Mouse (Mus musculus) C2C12 (cell line): ENCODE data around the gene Hipk4.

ENCODE experiments used
- CTCF ChIP-seq: IDR thresholded peaks from one replicate; pipeline ENCODE4 v1.5.1; 2011; ENCODE audit not compliant: control insufficient read depth, insufficient read depth, insufficient read length
- MAX ChIP-seq: IDR thresholded peaks from one replicate; pipeline ENCODE4 v1.6.1; 2011; ENCODE audit warnings: mild to moderate bottlenecking, control low read depth
- MYOG ChIP-seq: IDR thresholded peaks from one replicate; pipeline ENCODE4 v1.6.1; 2011; ENCODE audit not compliant: control insufficient read depth, insufficient read length; ENCODE audit errors: extremely low read depth
- USF1 ChIP-seq: IDR thresholded peaks from one replicate; pipeline ENCODE4 v1.6.1; 2011; ENCODE audit warnings: low read depth, mild to moderate bottlenecking, control low read depth, moderate library complexity

DNA sequence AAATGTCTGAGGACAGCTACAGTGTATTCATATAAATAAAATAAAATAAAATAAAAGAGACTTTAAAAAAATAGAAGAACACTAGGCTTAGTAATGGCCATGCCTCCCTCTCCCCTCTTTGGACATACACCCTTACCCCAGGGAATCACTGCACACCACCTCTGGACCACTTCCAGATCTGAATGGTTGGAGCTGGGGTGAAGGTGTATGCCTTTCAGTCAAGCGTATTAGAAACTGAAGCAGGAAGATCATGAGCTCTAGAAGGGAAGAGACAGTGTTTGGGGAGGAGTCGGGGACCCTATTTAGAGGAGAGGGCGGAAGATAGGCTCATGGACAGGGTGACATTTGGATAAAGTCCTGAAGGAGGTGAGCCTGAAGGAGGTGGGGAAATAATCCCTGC, 42.6 kb upstream of the Hipk4 start:
- TF ChIP-seq CTCF (no peak), MAX (no peak), MYOG (no peak), USF1 (no peak)
